In the genomic region with DNA sequence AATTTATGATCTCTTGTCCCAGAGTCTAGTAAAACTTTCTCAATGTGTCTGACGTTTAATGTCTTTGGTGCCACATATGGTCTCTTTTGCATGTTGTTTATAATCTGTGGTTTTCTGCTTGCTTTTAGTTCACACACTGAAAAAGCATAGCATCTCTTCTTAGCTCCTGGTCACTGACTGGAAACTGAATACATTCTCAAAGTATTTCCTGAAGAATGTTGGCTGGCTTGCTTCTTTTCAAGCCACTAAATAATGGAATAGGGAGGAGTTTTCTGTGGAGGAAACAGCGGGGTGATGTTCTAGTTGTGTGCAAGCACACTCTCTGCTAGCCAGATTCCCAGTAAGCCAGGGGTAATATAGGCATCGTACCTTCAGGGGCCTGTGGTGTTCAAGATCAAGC, we compare ENCODE assay signal across 18 mouse cellular contexts.
"Had no signal": no experiment of that assay in that cellular context is flagged by ENCODE, and none has a peak within 500 bp of the region (broad histone marks: within the 10 kb centered on the region; RNA-seq: fewer than 3 reads in every experiment).

No protein-coding gene starts in this region.

- H3K4me1 ChIP-seq: neural tube, embryonic 15.5 days had no signal

- H3K27ac ChIP-seq: limb, embryonic 13.5 days; liver, embryonic 14.5 days; midbrain, embryonic 10.5 days; neural tube, embryonic 15.5 days had no signal

- H3K4me2 ChIP-seq: limb, embryonic 13.5 days; neural tube, embryonic 15.5 days had no signal

- H3K36me3 ChIP-seq: limb, embryonic 13.5 days; midbrain, embryonic 10.5 days; neural tube, embryonic 15.5 days had no signal

- DNase-seq: kidney, adult 18-20 months; kidney, postnatal 14 days; layer of hippocampus, adult 9-11 months; left cerebral cortex, postnatal 4 days; lung, adult 18-20 months; lung, postnatal 4 days; midbrain, embryonic 14.5 days; retina, postnatal 1 day; right cerebral cortex, postnatal 4 days; spleen, adult 18-20 months; thymus, adult 18-20 months; thymus, postnatal 14 days had no signal

- H3K27me3 ChIP-seq: limb, embryonic 13.5 days; neural tube, embryonic 15.5 days had no signal

- H3K4me3 ChIP-seq: limb, embryonic 13.5 days; midbrain, embryonic 10.5 days; myocyte; neural tube, embryonic 15.5 days had no signal

- ATAC-seq: lung, postnatal 0 days had no signal

- H3K9me3 ChIP-seq: limb, embryonic 13.5 days; midbrain, embryonic 10.5 days; neural tube, embryonic 15.5 days had no signal

- H3K9ac ChIP-seq: limb, embryonic 13.5 days; liver, embryonic 14.5 days; neural tube, embryonic 15.5 days had no signal
